Mouse (Mus musculus) macrophage (primary cell): Measurements from ENCODE around the gene Rnase11. TPM values are rescaled to one million over a fixed set of nuclear protein-coding genes. Genes with fewer than 3 reads are reported as not detected.

Experiments used
- H3K27ac ChIP-seq: fragments of 350-480 bp; formaldehyde crosslinking; 2 replicates; pipeline ENCODE4 v1.9.0; 2021
- H3K36me3 ChIP-seq: fragments of 350-480 bp; formaldehyde crosslinking; 2 replicates; pipeline ENCODE4 v1.9.0; 2021; ENCODE audit errors: inconsistent target
- H3K4me3 ChIP-seq: fragments of 350-480 bp; formaldehyde crosslinking; 2 replicates; pipeline ENCODE4 v1.9.0; 2021; ENCODE audit errors: inconsistent target
- H3K79me2 ChIP-seq: fragments of 350-480 bp; formaldehyde crosslinking; 2 replicates; pipeline ENCODE4 v1.9.0; 2021; ENCODE audit errors: inconsistent target
- WGBS: methylation state at CpG from one replicate; pipeline ENCODE4 v1.1.7; 2026; ENCODE audit warnings: inconsistent platforms; ENCODE audit not compliant: missing documents; 5-methylcytosine and 5-hydroxymethylcytosine counted together
- polyA plus RNA-seq: library from polyadenylated mRNA; stranded (reverse); fragments of 250-400 nt; gene quantifications from 3 replicates; pipeline ENCODE4 v1.2.4, GENCODE M21; 2018; ENCODE audit warnings: inconsistent platforms

Rnase11 gene
- polyA plus RNA-seq, 1 experiment from 2014 or later: not detected

DNA sequence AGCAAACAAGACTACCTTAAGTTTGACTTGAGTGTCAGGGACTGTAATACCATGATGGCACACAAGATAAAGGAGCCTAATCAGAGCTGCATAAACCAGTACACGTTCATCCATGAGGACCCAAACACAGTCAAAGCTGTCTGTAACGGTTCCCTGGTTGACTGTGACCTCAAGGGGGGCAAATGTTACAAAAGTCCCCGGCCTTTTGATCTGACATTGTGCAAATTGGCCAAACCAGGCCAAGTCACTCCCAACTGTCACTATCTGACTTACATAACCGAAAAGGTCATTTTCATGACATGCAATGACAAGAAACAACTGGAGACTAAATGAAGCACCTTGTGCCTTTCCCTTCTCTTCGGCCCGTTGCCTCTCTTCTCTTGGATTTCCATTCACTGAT lies 40.4 kb downstream of the Rnase11 start:
- H3K36me3 ChIP-seq: no peaks in the 10 kb centered on the region
- H3K79me2 ChIP-seq: no peaks in the 10 kb centered on the region
- no peak overlapping the region for H3K4me3 ChIP-seq
- WGBS: 73% methylated on average over 6 of the region's 6 CpGs
- H3K27ac ChIP-seq: no peak overlapping the region

DNA sequence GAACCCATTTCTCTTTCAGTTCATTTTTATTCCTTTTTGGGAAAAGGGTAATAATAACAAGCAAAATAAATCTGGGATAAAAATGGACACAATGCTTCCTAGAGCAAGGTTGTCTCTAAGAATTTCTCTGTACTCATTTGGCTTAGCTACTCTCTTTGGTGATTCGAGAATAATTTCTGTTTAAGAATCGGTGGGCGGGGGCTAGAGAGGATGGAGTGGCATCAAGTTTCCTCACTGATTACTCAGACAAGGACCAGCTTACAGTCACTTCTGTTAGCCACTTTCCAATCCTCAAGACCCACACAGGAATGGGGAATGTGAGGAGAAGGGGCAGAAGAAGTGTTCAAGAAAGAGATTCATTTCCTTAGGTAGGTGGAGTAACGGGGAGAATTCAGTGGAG lies 41.2 kb downstream of the Rnase11 start:
- no peak overlapping the region for H3K27ac ChIP-seq

DNA sequence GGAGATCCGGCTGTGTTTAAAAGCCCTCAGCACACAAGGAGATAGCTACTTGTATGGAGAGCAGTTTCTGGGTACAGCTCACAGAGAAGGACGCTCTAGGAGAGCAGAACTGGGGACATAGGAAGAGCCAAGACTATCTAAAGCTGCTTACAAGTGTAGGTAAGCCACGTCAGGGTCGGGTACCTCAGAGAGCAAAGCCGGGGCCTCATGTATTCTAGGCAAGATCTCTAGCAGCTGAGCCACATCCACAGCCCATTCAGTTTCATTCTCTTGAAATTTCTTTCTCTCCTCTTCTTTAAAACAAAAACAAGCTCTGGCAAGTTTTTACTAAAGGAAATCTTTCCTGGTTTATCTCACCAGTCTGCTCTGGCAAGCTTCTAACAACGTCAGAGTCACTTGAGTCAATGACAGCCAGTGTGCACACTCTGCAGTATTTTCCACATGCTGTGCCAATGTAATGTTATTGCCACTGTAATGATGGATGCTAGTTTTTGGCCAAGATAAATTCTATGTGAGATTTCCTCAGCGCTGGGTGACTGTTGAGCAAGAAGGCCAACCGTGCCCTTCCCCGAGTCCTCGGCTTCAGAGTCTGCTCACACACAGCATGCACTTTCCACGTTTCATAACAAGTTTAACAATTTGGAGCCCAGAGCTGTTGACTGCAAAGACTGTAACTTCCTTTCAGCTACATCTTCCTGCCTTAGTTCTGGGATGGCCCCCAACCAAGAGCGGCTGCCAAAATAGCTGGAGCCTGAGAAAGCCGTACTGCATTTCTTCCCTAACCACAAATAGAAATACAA lies 41.8 kb downstream of the Rnase11 start:
- WGBS: 38% methylated on average over 13 of the region's 13 CpGs
- no peaks in the 10 kb centered on the region for H3K36me3 ChIP-seq
- H3K79me2 ChIP-seq: no peaks in the 10 kb centered on the region
- no peak overlapping the region for H3K4me3 ChIP-seq
- no peak overlapping the region for H3K27ac ChIP-seq

More for the DNA sequence above, 41.2 kb downstream of the Rnase11 start:
- Histone ChIP-seq H3K79me2 (no peaks in the 10 kb centered on the region), H3K4me3 (no peak overlapping the region), H3K36me3 (no peaks in the 10 kb centered on the region)
- WGBS: 76% methylated on average over 4 of the region's 4 CpGs

DNA sequence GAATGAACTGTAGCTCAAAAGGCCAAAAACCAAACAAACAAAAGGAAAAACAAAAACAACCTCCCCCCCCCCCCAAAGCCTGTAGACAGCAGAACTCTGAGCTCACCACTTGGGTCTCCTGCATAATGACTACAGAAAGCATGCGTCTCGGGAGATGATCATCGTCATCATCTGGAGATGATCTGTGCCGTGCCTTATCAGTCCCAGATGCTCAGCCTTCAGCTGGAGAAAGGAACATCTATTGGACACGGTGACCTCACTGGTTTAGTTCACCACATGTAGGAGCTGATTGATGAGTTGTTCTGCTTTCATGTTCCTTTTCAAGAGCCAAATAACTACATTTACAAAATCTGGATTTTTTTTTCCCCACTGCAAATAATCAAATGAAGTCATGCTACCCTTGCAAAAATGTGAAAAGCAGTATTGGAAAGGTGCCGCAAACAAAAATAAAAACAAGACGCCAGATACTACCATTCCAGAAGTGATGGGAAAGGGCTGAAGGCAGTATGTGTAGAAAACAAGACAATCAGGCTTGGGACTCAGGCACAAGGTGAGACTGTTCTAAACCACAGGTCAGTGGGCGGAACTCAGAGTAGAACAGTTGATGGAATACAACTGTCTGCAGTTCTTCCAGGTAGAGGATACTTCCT lies 42.7 kb downstream of the Rnase11 start, which contains the start of gene Rnase10:
Gene Rnase10 (plus strand): TSS at position 600 of the 650 bp plus-strand sequence.
- Histone ChIP-seq H3K36me3 (no peaks in the 10 kb centered on the region), H3K27ac (no peak within 1 kb of the TSS), H3K4me3 (no peak within 1 kb of the TSS), H3K79me2 (no peaks in the 10 kb centered on the region)
- 70% methylated on average over 8 of the region's 8 CpGs for WGBS

Other genes starting within 250 kb of the Rnase11 start
- gene Ccnb1ip1, start 242.4 kb downstream of the Rnase11 start, polyA plus RNA-seq: not detected in 3 replicates
- gene Parp2, start 242.3 kb downstream of the Rnase11 start, polyA plus RNA-seq: 34.4 to 55.8 TPM (median 53.8 TPM) in 3 replicates
- gene Tep1, start 179.6 kb downstream of the Rnase11 start, polyA plus RNA-seq: 54.3 to 116 TPM (median 85.4 TPM) in 3 replicates
- gene Klhl33, start 152.7 kb downstream of the Rnase11 start, polyA plus RNA-seq: 0.10 to 0.34 TPM in 2 of 3 replicates, not detected in the other
- gene Osgep, start 125.3 kb downstream of the Rnase11 start, polyA plus RNA-seq: 56.9 to 68.6 TPM (median 67.4 TPM) in 3 replicates
- 33.4 to 83.1 TPM (median 37.9 TPM) in 3 replicates for gene Apex1, start 125.2 kb downstream of the Rnase11 start, polyA plus RNA-seq
- gene Pip4p1, start 119.3 kb downstream of the Rnase11 start, polyA plus RNA-seq: 52.7 to 128 TPM (median 76.1 TPM) in 3 replicates
- 39.2 to 329 TPM (median 249 TPM) in 3 replicates for gene Pnp, start 119.1 kb downstream of the Rnase11 start, polyA plus RNA-seq
- 224 to 377 TPM (median 317 TPM) in 3 replicates for gene Gm49342, start 105.6 kb downstream of the Rnase11 start, polyA plus RNA-seq
- gene Pnp2, start 94.2 kb downstream of the Rnase11 start, polyA plus RNA-seq: 0.75 to 1.5 TPM (median 1.2 TPM) in 3 replicates
- gene Rnase10, start 42.4 kb downstream of the Rnase11 start, polyA plus RNA-seq: not detected in 3 replicates
- gene Rnase9, start 8.3 kb downstream of the Rnase11 start, polyA plus RNA-seq: not detected in 3 replicates
- gene Rnase12, start 7.5 kb upstream of the Rnase11 start, polyA plus RNA-seq: not detected in 3 replicates
- gene Olfr750, start 24.3 kb upstream of the Rnase11 start, polyA plus RNA-seq: not detected in 3 replicates
- 71.8 to 173 TPM (median 117 TPM) in 3 replicates for gene Rnase4, start 40.9 kb upstream of the Rnase11 start, polyA plus RNA-seq
- 15.6 to 41.8 TPM (median 23.3 TPM) in 3 replicates for gene Ang, start 41.0 kb upstream of the Rnase11 start, polyA plus RNA-seq
- gene Eddm3b, start 64.3 kb upstream of the Rnase11 start, polyA plus RNA-seq: not detected in 3 replicates
- 3.8 to 24.3 TPM (median 17.6 TPM) in 3 replicates for gene Rnase6, start 73.7 kb upstream of the Rnase11 start, polyA plus RNA-seq
- gene Rnase1, start 96.6 kb upstream of the Rnase11 start, polyA plus RNA-seq: not detected in 3 replicates
- gene Rnase2b, start 112.1 kb upstream of the Rnase11 start, polyA plus RNA-seq: not detected in 3 replicates
- not detected in 3 replicates for gene Ang2, start 149.0 kb upstream of the Rnase11 start, polyA plus RNA-seq
- not detected in 3 replicates for gene Ear14, start 153.2 kb upstream of the Rnase11 start, polyA plus RNA-seq
- not detected in 3 replicates for gene Rnase2a, start 205.9 kb upstream of the Rnase11 start, polyA plus RNA-seq